Mouse (Mus musculus) heart, adult 2 months (tissue): ENCODE results near the gene Obp2a.

Source experiments
- CTCF ChIP-seq: fragments of 200-600 bp; IDR thresholded peaks from 2 replicates; pipeline ENCODE4 v1.8.1; 2022; ENCODE audit warnings: antibody characterized with exemption, mild to moderate bottlenecking, moderate library complexity
- EP300 ChIP-seq: fragments of 200-500 bp; IDR thresholded peaks from 2 replicates; pipeline ENCODE4 v1.6.1; 2011; ENCODE audit warnings: low read depth, low read length, control low read depth; ENCODE audit not compliant: insufficient read depth
- POLR2A ChIP-seq: fragments of 200-500 bp; IDR thresholded peaks from 2 replicates; pipeline ENCODE4 v1.6.1; 2011; ENCODE audit warnings: mild to moderate bottlenecking, low read depth, low read length, control low read depth; ENCODE audit not compliant: insufficient read depth

DNA sequence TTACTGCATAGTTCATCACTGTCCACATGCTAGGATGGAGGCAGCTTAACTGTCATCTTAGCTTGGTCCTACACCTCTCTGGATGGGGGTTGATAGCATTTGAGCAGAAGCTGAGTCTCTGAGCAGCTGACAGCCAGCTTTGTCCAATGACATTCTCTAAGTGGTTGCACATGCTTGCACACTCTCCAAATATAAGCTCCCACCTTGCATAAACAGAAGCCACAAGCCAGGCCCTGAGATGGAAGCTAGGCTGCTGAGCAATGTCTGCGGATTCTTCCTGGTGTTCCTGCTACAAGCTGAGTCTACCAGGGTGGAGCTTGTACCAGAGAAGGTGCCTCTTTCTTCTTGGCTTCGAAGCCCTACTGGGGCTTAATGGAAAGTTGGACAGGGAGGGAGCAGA, 46.9 kb upstream of the Obp2a start, which contains the start of gene Lcn8:
- no peak for TF ChIP-seq POLR2A
- TF ChIP-seq EP300 = no peak
- TF ChIP-seq CTCF = no peak
